Mouse (Mus musculus): ENCODE results near the gene Plk3. TPM values are rescaled to one million over a fixed set of nuclear protein-coding genes. Genes with fewer than 3 reads are reported as not detected.
A peak's percentile ranks its signal among the peaks of the same experiment; 100 is the strongest.

The Plk3 gene
- polyA plus RNA-seq, 1 experiment from 2014 or later, result 3.3 TPM

DNA sequence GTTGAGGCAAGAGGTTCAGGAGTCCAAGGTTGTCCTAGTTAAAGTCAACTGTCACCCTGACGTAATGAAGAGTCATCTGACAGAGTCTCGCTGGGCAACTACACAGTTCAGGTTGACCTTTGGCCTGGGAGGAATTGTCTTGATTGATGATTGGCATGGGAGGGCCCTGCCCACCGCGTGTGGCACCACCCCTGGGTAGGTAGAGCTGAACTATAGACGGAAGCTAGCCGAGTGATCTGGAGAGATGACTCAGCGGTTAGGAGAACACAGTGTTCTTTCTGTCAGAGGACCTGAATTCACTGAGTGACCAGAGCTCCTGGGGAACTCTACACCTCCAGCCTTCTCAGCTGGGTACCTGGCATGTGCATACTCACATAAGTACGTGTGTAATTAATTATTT, 2.3 kb upstream of the Plk3 start:
- no peak overlapping the region for H3K27ac ChIP-seq
- peaks cover 15% of the 10 kb centered on the region for H3K4me1 ChIP-seq
- no peak for ATAC-seq (ENCODE audit: insufficient number of reproducible peaks, insufficient read depth, low FRiP score, low TSS enrichment, low read depth)
- H3K4me2 ChIP-seq, result no peak overlapping the region
- no peaks in the 10 kb centered on the region for H3K9me3 ChIP-seq
- H3K4me3 ChIP-seq, result no peak overlapping the region
- no peaks in the 10 kb centered on the region for H3K36me3 ChIP-seq
- H3K9ac ChIP-seq, result no peak overlapping the region
- peaks cover 27% of the 10 kb centered on the region for H3K27me3 ChIP-seq
- WGBS, result 20% methylated on average over 8 of the region's 8 CpGs

DNA sequence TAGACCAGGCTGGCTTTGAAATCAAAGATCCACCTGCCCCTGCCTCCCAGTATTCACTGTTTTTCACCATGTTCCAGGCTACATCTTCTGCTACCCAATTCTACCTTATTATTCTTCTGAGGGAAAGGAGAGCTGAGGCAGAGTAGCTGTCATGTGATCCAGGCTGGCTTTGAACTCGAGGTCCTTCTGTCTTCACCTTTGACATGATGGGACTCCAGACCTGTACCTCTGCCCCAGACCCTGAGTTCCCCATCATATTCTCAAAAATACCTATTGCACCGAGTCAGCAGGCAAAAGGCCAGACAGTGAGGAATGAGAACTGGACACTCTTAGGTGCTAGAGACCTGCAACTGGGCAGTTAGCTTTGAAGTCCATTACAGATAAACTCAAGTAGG, 835 bp upstream of the Plk3 start:
- Histone ChIP-seq H3K27me3 (peaks cover 30% of the 10 kb centered on the region), H3K4me2 (no peak overlapping the region), H3K36me3 (peaks cover 5% of the 10 kb centered on the region; the same call in 1 of the 2 replicates), H3K9ac (no peak overlapping the region), H3K4me1 (peaks cover 15% of the 10 kb centered on the region), H3K9me3 (no peaks in the 10 kb centered on the region), H3K4me3 (0 out of 2 replicates have a peak overlapping the region, but pooled peaks have one; percentile 76), H3K27ac (no peak overlapping the region)
- 30% methylated on average over 2 of the region's 2 CpGs for WGBS
- ATAC-seq (ENCODE audit: insufficient number of reproducible peaks, insufficient read depth, low FRiP score, low TSS enrichment, low read depth), result no peak

DNA sequence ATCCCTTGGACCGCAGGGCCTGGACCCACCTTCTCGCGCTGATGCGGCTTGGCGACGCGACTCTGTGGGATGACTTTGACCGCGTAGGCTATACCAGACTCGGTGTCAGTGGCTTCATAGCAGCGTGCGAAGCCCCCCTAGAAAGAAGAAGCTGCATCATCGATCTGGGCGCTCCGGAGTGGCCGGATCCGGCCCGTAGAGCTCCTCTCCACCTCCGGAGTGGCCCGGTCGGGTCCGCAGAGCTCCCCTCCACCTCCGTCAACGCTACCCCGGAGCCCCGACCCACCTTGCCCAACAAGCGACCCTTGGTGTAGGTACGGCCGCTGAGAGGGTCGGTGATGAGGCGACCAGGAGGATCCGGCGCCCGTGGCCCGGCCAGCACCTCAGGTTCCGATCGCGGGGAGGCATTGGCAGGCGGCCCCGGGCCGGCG, 382 bp downstream of the Plk3 start:
- H3K27me3 ChIP-seq, result peaks cover 30% of the 10 kb centered on the region
- H3K27ac ChIP-seq, result no peak overlapping the region
- peak overlapping the region; percentile 97 for H3K4me2 ChIP-seq
- H3K9ac ChIP-seq, result peak overlapping the region; percentile 84
- H3K9me3 ChIP-seq, result no peaks in the 10 kb centered on the region
- peaks cover 15% of the 10 kb centered on the region for H3K4me1 ChIP-seq
- peak; percentile 53; the same call in 1 of the 2 replicates for ATAC-seq (ENCODE audit: insufficient number of reproducible peaks, insufficient read depth, low FRiP score, low TSS enrichment, low read depth)
- WGBS, result under 1% methylated on average over 42 of the region's 42 CpGs
- H3K4me3 ChIP-seq, result peak overlapping the region; percentile 76
- peaks cover 13% of the 10 kb centered on the region for H3K36me3 ChIP-seq

DNA sequence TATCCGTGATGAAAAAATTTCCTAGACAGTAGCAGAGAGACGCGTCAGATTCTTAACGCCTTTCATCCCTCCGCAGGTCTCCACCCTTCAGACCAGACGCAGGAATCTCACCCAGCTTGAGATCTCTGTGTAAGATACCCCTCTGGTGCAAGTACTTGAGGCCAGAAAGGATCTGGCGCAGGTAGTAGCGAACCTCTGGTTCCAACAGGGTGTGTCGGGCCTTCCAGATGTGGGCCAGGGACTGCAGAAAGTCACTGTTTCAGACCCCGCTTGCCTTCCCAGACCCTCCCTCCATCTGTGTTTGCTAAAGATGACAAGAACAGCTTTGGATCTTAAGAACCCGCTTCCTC, 994 bp downstream of the Plk3 start:
- 11% methylated on average over 11 of the region's 11 CpGs for WGBS
- Histone ChIP-seq H3K36me3 (peaks cover 16% of the 10 kb centered on the region), H3K9ac (peak overlapping the region; percentile 84), H3K27ac (no peak overlapping the region), H3K4me2 (peak overlapping the region; percentile 97), H3K4me1 (peaks cover 15% of the 10 kb centered on the region), H3K4me3 (peak overlapping the region; percentile 76), H3K27me3 (peaks cover 30% of the 10 kb centered on the region), H3K9me3 (no peaks in the 10 kb centered on the region)
- ATAC-seq (ENCODE audit: insufficient number of reproducible peaks, insufficient read depth, low FRiP score, low TSS enrichment, low read depth), result no peak

DNA sequence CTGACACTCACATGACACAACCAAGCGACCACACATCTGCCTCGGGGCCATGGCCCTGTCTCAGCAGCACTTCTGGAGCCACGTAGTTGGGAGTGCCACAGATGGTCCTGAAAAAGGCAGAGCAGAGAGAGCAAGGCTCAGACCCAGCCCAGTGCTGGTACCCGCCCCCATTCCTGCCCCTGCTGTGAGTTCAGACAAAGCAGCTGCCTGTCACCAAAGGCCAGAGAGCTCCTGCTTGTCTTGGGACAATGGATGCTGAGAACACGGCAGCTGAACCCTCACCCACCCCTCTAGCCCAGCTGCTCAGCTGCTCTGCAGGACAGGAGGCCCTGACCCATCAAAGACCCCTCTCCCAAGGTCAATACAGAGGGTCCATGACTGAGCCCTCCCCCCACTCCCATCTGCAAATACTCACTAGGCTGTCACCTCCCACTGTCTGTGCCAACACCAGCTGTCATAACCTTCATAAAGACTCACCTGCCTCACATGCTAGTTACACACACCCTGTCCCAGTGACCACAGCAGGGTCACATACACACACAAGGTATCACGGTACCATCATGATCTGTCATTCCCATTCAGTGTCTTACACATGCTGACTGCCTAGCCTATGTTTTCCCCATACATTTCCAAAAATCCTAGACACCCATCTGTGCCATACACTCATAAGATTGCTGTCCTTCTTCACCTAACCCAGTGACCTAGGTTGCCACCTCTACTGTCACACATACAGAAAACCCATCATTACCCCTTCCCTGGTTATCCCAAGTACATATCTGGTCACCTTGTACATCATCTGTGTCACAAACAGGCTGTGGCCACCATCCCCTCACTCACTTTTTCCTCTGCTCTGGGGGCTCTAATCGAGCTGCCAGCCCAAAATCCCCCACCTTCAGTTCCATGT, 1.6 kb downstream of the Plk3 start:
- H3K4me3 ChIP-seq, result peak overlapping the region; percentile 76; the same call in 1 of the 2 replicates
- peak overlapping the region; percentile 84; the same call in 1 of the 2 replicates for H3K9ac ChIP-seq
- peaks cover 30% of the 10 kb centered on the region for H3K27me3 ChIP-seq
- peaks cover 16% of the 10 kb centered on the region for H3K36me3 ChIP-seq
- H3K4me2 ChIP-seq, result peak overlapping the region; percentile 97
- WGBS, result 23% methylated on average over 7 of the region's 7 CpGs
- peaks cover 15% of the 10 kb centered on the region for H3K4me1 ChIP-seq
- no peaks in the 10 kb centered on the region for H3K9me3 ChIP-seq
- H3K27ac ChIP-seq, result no peak overlapping the region
- ATAC-seq (ENCODE audit: insufficient number of reproducible peaks, insufficient read depth, low FRiP score, low TSS enrichment, low read depth), result no peak

DNA sequence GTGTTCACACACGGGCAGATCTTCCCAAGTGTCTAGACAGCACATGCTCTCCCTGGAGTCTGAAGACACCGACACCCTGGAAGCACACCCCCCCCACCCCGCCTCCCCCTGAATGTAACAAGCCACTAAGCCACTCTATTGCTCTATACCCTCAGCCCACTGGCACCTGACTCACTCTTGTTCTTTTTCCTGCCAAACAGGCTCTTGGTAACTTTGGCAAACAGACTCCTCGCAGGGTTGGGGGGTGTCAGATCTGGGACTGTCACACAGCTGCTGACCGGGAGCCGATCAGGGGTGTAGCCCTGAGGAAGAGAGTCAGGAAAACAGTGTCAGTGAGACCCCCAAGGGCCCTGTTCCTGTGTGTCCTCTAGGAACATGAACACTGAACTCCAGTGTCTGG, 2.6 kb downstream of the Plk3 start:
- peaks cover 16% of the 10 kb centered on the region for H3K36me3 ChIP-seq
- ATAC-seq (ENCODE audit: insufficient number of reproducible peaks, insufficient read depth, low FRiP score, low TSS enrichment, low read depth), result no peak
- no peak overlapping the region for H3K9ac ChIP-seq
- H3K27me3 ChIP-seq, result peaks cover 30% of the 10 kb centered on the region
- WGBS, result 72% methylated on average over 6 of the region's 6 CpGs
- H3K27ac ChIP-seq, result no peak overlapping the region
- H3K4me1 ChIP-seq, result peaks cover 18% of the 10 kb centered on the region
- H3K9me3 ChIP-seq, result no peaks in the 10 kb centered on the region
- no peak overlapping the region for H3K4me2 ChIP-seq
- no peak overlapping the region for H3K4me3 ChIP-seq

DNA sequence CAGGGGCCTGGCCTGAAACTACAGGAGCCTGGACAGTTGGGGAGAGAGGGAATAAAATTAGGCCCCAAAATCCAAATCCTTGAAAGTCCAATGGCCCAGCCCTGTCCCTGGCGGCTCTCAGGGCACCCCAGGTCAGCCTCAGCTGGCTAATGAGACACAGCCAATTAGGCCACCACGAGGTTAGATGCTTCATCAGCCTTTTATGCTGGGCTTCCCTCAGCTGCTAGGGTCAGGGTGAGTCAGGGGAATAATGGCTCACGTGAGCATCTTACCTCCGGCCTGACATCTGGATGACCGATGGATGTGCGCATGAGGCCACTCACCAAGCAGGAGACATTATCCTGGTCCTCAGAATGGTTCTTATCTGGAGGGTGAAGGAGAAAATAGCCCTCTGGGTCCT, 3.0 kb downstream of the Plk3 start:
- H3K27ac ChIP-seq, result no peak overlapping the region
- H3K9ac ChIP-seq, result no peak overlapping the region
- ATAC-seq (ENCODE audit: insufficient number of reproducible peaks, insufficient read depth, low FRiP score, low TSS enrichment, low read depth), result no peak
- no peak overlapping the region for H3K4me3 ChIP-seq
- peaks cover 16% of the 10 kb centered on the region for H3K36me3 ChIP-seq
- WGBS, result 69% methylated on average over 6 of the region's 6 CpGs
- H3K4me2 ChIP-seq, result no peak overlapping the region
- peaks cover 22% of the 10 kb centered on the region for H3K4me1 ChIP-seq
- peaks cover 29% of the 10 kb centered on the region for H3K27me3 ChIP-seq
- H3K9me3 ChIP-seq, result no peaks in the 10 kb centered on the region

DNA sequence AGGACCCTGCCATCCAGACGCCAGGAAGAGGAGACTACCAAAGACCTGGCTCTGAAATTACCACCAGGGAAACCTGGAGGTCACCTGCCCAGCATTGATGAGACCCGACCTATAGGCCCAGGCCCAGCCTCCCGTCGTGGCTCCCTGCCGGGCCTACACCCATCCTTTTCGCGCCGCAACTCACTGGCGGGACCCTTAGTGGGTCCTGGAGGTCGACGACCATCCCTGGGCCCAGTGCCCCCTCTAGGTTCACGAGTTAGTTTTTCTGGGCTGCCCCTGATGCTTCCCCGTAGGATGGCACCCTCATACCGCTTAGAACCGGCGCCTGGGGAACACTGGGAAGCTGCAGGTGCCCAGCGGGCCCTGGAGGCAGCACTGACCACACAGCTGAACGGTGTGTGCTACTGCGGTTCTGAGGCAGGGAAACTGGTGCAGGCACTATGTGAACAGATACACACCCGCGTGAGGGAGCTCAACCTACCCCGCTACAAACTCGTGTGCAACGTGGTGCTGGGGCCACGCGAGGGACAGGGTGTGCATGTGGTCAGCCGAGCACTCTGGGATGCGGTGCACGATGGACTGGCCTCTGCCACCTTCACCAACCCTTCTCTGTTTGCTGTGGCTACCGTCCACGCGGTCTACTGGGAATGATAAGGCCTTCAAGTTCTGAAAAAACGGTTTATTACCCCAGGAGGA, 5.6 kb downstream of the Plk3 start:
- Histone ChIP-seq H3K27ac (no peak overlapping the region), H3K27me3 (peaks cover 24% of the 10 kb centered on the region), H3K4me3 (no peak overlapping the region), H3K36me3 (peaks cover 16% of the 10 kb centered on the region), H3K4me2 (no peak overlapping the region), H3K4me1 (peaks cover 31% of the 10 kb centered on the region), H3K9ac (no peak overlapping the region), H3K9me3 (no peaks in the 10 kb centered on the region)
- no peak for ATAC-seq (ENCODE audit: insufficient number of reproducible peaks, insufficient read depth, low FRiP score, low TSS enrichment, low read depth)
- WGBS, result 89% methylated on average over 33 of the region's 33 CpGs

DNA sequence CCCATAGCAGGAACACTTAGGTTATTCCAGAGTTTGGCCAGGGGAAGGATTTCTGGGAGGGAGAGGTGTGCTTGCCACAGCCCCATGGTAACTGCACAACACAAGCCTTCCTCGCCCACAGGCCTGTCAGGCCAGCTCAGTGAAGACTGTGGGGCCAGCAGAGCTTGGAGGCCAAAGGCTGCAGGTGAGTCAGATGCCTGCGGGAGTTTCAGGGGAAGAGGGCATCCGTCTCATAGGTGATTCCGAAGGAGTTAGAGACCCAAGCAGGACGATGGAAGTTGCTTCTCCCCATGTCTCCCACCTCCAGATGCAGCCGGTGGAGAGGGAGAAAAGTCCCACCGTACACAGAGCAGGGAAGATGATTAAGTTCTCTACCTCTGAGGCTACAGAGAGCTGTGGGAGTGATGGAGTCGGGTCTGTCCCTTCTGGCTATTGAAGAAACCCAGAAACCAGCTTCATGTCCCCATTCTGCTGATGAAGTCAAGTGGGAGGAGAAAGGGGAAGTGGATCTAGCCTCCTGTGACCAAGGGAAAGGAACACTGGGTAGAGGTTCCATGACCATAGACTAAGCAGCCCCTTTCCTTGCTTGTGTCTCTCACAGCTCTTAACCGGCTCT, 7.0 kb downstream of the Plk3 start, which contains the start of gene Tctex1d4:
Gene Tctex1d4, plus strand, starts transcription at position 120 of the 616 bp plus-strand sequence.
- 85% methylated on average over 9 of the region's 9 CpGs for WGBS
- no peak for ATAC-seq (ENCODE audit: insufficient number of reproducible peaks, insufficient read depth, low FRiP score, low TSS enrichment, low read depth)
- Histone ChIP-seq H3K9me3 (no peaks in the 10 kb centered on the region), H3K4me3 (no peak within 1 kb of the TSS), H3K4me1 (peaks cover 23% of the 10 kb centered on the region), H3K4me2 (peak within 1 kb of the TSS; percentile 25; the same call in 1 of the 2 replicates), H3K36me3 (peaks cover 16% of the 10 kb centered on the region), H3K9ac (peak within 1 kb of the TSS; percentile 47), H3K27ac (peak within 1 kb of the TSS; percentile 86), H3K27me3 (peaks cover 11% of the 10 kb centered on the region)

DNA sequence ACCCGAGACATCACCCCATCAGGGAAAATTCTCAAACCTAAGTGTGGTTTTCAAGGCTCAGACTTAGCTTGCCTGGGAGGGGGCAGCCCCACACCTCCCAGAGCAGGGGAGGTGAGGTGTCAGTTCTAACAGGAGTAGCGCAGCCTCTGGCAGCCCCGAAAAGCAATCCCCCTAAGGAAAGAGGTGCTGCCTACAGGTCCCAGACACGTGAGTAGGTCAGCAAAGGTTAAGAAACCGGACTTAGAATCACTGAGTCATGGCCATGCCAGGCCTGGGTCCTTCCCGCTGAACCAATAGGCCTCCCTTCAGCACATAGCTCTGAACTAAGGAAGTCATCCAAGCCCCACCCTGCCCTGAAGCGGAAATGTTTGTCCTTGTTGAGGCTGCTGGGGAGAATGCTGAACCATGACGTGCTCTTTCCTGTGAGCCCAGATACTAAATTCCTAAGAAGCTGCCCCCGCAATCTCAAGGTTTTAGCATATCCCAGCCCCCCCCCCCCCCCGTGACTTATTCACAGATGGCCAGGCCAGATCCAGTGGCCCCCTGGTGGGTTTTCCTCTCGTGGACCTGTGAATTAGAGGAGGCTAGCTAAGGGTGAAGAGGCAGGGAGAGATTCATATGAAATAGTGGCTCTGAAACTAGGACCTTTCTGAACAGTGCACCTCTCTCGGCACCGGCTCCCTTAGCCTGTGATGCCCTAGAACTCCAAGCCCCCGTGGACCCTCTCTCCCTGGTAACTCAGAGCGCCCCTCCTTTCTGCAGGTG, 7.7 kb downstream of the Plk3 start:
- H3K9ac ChIP-seq, result peak overlapping the region; percentile 47
- ATAC-seq (ENCODE audit: insufficient number of reproducible peaks, insufficient read depth, low FRiP score, low TSS enrichment, low read depth), result no peak

More for the DNA sequence above, 7.7 kb downstream of the Plk3 start:
- H3K9me3 ChIP-seq, result no peaks in the 10 kb centered on the region
- H3K27ac ChIP-seq, result peak overlapping the region; percentile 86
- H3K36me3 ChIP-seq, result peaks cover 16% of the 10 kb centered on the region
- no peak overlapping the region for H3K4me3 ChIP-seq
- peaks cover 4% of the 10 kb centered on the region for H3K27me3 ChIP-seq
- WGBS, result 43% methylated on average over 15 of the region's 15 CpGs
- peaks cover 25% of the 10 kb centered on the region for H3K4me1 ChIP-seq
- 0 out of 2 replicates have a peak overlapping the region, but pooled peaks have one; percentile 25 for H3K4me2 ChIP-seq
